Mouse (Mus musculus) lung, adult 2 months (tissue): Measurements from ENCODE around the gene Timd2.

ENCODE experiments used
- CTCF ChIP-seq: fragments of 200-500 bp; IDR thresholded peaks from 2 replicates; pipeline ENCODE4 v1.5.1; 2011; ENCODE audit warnings: mild to moderate bottlenecking, low read length, control low read depth; ENCODE audit not compliant: insufficient read depth
- POLR2A ChIP-seq: fragments of 200-500 bp; IDR thresholded peaks from 2 replicates; pipeline ENCODE4 v1.6.1; 2011; ENCODE audit warnings: low read depth, mild to moderate bottlenecking, control low read depth, low read length, borderline replicate concordance; ENCODE audit errors: extremely low read depth

- no peak for TF ChIP-seq POLR2A
- no peak for TF ChIP-seq CTCF
These were observed 32.6 kb upstream of the Timd2 start for GRCm38 (mm10) chr11:46739501-46739900.
